Mouse (Mus musculus) lung, postnatal 0 days (tissue): ENCODE data around the gene Krtap5-5.
"Not testable (repeated sequence)": the region's sequence is repeated elsewhere in the genome, so short reads cannot be mapped to it uniquely, and the experiment has no call there.

Experiments
- CTCF ChIP-seq: IDR thresholded peaks from 2 replicates; pipeline ENCODE4 v1.5.1; 2016; ENCODE audit warnings: antibody characterized with exemption, mild to moderate bottlenecking
- EP300 ChIP-seq: IDR thresholded peaks from 2 replicates; pipeline ENCODE4 v1.6.1; 2016; ENCODE audit warnings: antibody characterized with exemption, mild to moderate bottlenecking, control low read depth

GRCm38 (mm10) chr7:142258254-142258653 is 28.5 kb upstream of the Krtap5-5 start, which contains the start of gene Gm2431:
- not testable (repeated sequence) for TF ChIP-seq CTCF, EP300
